Mouse (Mus musculus) G1E (cell line): Measurements from ENCODE around the gene Hat1.

Experiments used
- CTCF ChIP-seq: IDR thresholded peaks from 2 replicates; pipeline ENCODE4 v1.5.1; 2012; ENCODE audit warnings: low read depth, low read length, inconsistent platforms, mixed read lengths
- GATA1 ChIP-seq: IDR thresholded peaks from 2 replicates; pipeline ENCODE4 v1.6.1; 2012; ENCODE audit warnings: borderline replicate concordance, low read length, inconsistent platforms, mixed read lengths
- GATA2 ChIP-seq: IDR thresholded peaks from 2 replicates; pipeline ENCODE4 v1.6.1; 2012; ENCODE audit warnings: low read depth, low read length, inconsistent platforms, borderline replicate concordance
- TAL1 ChIP-seq: conservative IDR thresholded peaks from 2 replicates; pipeline ENCODE4 v1.6.1; 2012; ENCODE audit warnings: low read depth, low read length, inconsistent platforms, mixed read lengths

DNA sequence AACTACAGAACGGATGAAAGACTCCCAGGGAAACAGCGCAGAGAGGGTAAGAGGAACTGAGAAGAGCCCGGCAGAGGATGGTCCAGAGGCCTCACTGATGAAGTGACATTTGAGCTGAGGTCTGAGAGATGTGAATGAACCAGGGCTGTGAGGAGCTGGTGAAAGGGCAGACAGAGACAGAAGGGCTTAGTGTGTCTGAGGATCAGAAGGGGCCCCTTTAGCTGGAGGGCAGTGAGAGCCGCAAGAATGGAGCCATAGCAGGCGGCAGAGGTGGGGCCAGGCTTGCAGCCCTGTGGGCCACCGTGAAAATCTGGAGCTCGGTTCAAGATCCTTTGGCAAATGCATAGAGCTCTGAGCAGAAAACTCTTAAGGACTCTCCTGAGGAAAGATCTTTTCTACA, 91.2 kb downstream of the Hat1 start:
- TF ChIP-seq CTCF = no peak
- no peak for TF ChIP-seq GATA1
- TF ChIP-seq GATA2 = no peak
- no peak for TF ChIP-seq TAL1
